Mouse (Mus musculus): ENCODE measurements at regions not wholly inside any gene's neighbourhood (a gene's known extent, or its start where the extent isn't known, plus 50 kb on each side); places are given as distances from the start of the nearest gene placed in this dataset.

GRCm38 (mm10) chr8:125327006-125327405 lies 242.6 kb downstream of the Sipa1l2 start:
- no peak for DNase-seq (ENCODE audit: low read depth, low spot score)

GRCm38 (mm10) chr8:125325736-125326135 lies 243.9 kb downstream of the Sipa1l2 start:
- DNase-seq (ENCODE audit: low read depth, low spot score): no peak

- DNase-seq (ENCODE audit: low read depth, low spot score): no peak
These were observed 247.0 kb downstream of the Sipa1l2 start for GRCm38 (mm10) chr8:125322561-125322960.

GRCm38 (mm10) chr8:125317584-125317991 lies 252.0 kb downstream of the Sipa1l2 start:
- no peak for DNase-seq (ENCODE audit: low read depth, low spot score)

- DNase-seq (ENCODE audit: low read depth, low spot score): no peak
These were observed 253.9 kb downstream of the Sipa1l2 start for GRCm38 (mm10) chr8:125315736-125316135.

GRCm38 (mm10) chr8:125314996-125315395 lies 254.6 kb downstream of the Sipa1l2 start:
- no peak for DNase-seq (ENCODE audit: low read depth, low spot score)

- DNase-seq (ENCODE audit: low read depth, low spot score): no peak
These were observed 255.2 kb downstream of the Sipa1l2 start for GRCm38 (mm10) chr8:125314221-125314984.

- DNase-seq (ENCODE audit: low read depth, low spot score): no peak
These were observed 257.4 kb downstream of the Disc1 start for GRCm38 (mm10) chr8:125311228-125312053.

Data from retina, postnatal 7 days (tissue).